Mouse (Mus musculus) adrenal gland, adult 8-10 months (tissue): Measurements from ENCODE around the gene Rps6kb1. TPM values are rescaled to one million over a fixed set of nuclear protein-coding genes. Genes with fewer than 3 reads are reported as not detected.
A peak's percentile ranks its signal among the peaks of the same experiment; 100 is the strongest.

ENCODE experiments used
- DNase-seq: peaks from one replicate; pipeline ENCODE4 v3.0.0; 2022
- total RNA-seq, 4 experiments: library from RNA; stranded (reverse); gene quantifications; 2 replicates each; pipeline ENCODE4 v1.2.4; 2022

The Rps6kb1 gene
- total RNA-seq, 4 experiments from 2014 or later: 37.4 to 52.1 (median 46.9) TPM

GRCm38 (mm10) chr11:86580319-86581113 lies 35.9 kb upstream of the Rps6kb1 start:
- no peak for DNase-seq

GRCm38 (mm10) chr11:86579731-86580318 lies 35.2 kb upstream of the Rps6kb1 start:
- no peak for DNase-seq

- DNase-seq: peak; percentile 68
Observed at GRCm38 (mm10) chr11:86578809-86579730, 34.5 kb upstream of the Rps6kb1 start.

- DNase-seq: no peak
Observed at GRCm38 (mm10) chr11:86578106-86578808, 33.7 kb upstream of the Rps6kb1 start.

GRCm38 (mm10) chr11:86577231-86577630 lies 32.6 kb upstream of the Rps6kb1 start:
- peak; percentile 50 for DNase-seq

- DNase-seq: no peak
Observed at GRCm38 (mm10) chr11:86575632-86576378, 31.2 kb upstream of the Rps6kb1 start.

- DNase-seq: no peak
Observed at GRCm38 (mm10) chr11:86574408-86574807, 29.8 kb upstream of the Rps6kb1 start.

- no peak for DNase-seq
Observed at GRCm38 (mm10) chr11:86573646-86574231, 29.1 kb upstream of the Rps6kb1 start.

GRCm38 (mm10) chr11:86572623-86573022 lies 28.0 kb upstream of the Rps6kb1 start:
- DNase-seq: no peak

- DNase-seq: no peak
Observed at GRCm38 (mm10) chr11:86571871-86572270, 27.3 kb upstream of the Rps6kb1 start.

- DNase-seq: no peak
Observed at GRCm38 (mm10) chr11:86571047-86571855, 26.6 kb upstream of the Rps6kb1 start.

GRCm38 (mm10) chr11:86570261-86570746 lies 25.7 kb upstream of the Rps6kb1 start:
- DNase-seq: peak; percentile 64

GRCm38 (mm10) chr11:86568425-86568824 lies 23.8 kb upstream of the Rps6kb1 start:
- no peak for DNase-seq

- no peak for DNase-seq
Observed at GRCm38 (mm10) chr11:86558258-86558657, 13.7 kb upstream of the Rps6kb1 start.

GRCm38 (mm10) chr11:86553525-86553924 lies 8.9 kb upstream of the Rps6kb1 start:
- no peak for DNase-seq

- no peak for DNase-seq
Observed at GRCm38 (mm10) chr11:86547412-86547811, 2.8 kb upstream of the Rps6kb1 start.

- DNase-seq: no peak
Observed at GRCm38 (mm10) chr11:86545556-86545955, 951 bp upstream of the Rps6kb1 start.

- DNase-seq: no peak
Observed at GRCm38 (mm10) chr11:86543960-86544638, 506 bp downstream of the Rps6kb1 start.

- no peak for DNase-seq
Observed at GRCm38 (mm10) chr11:86542851-86543250, 1.8 kb downstream of the Rps6kb1 start.

- DNase-seq: no peak
Observed at GRCm38 (mm10) chr11:86540476-86540845, 4.1 kb downstream of the Rps6kb1 start.
